Mouse (Mus musculus) heart, adult 8-10 months (tissue): Measurements from ENCODE around the gene Lgals3bp. TPM values are rescaled to one million over a fixed set of nuclear protein-coding genes. Genes with fewer than 3 reads are reported as not detected.
"Not testable (repeated sequence)": the region's sequence is repeated elsewhere in the genome, so short reads cannot be mapped to it uniquely, and the experiment has no call there.

Experiments used
- DNase-seq: peaks from one replicate; pipeline ENCODE4 v3.0.0; 2022; ENCODE audit warnings: low spot score
- total RNA-seq, 4 experiments: library from RNA; stranded (reverse); gene quantifications; 2 replicates each; pipeline ENCODE4 v1.2.4; 2022

Lgals3bp gene
- total RNA-seq, 4 experiments from 2014 or later = 19.7 to 25.8 (median 23.3) TPM

GRCm38 (mm10) chr11:118401195-118401594 is 697 bp downstream of the Lgals3bp start:
- DNase-seq = no peak

GRCm38 (mm10) chr11:118400566-118400936 is 1.3 kb downstream of the Lgals3bp start:
- DNase-seq = peak; percentile 64

GRCm38 (mm10) chr11:118399891-118400565 is 1.9 kb downstream of the Lgals3bp start:
- DNase-seq = no peak

- no peak for DNase-seq
Observed at GRCm38 (mm10) chr11:118397806-118398530, 3.9 kb downstream of the Lgals3bp start.

GRCm38 (mm10) chr11:118394538-118394937 is 7.4 kb downstream of the Lgals3bp start:
- no peak for DNase-seq

GRCm38 (mm10) chr11:118393991-118394390 is 7.9 kb downstream of the Lgals3bp start:
- no peak for DNase-seq

GRCm38 (mm10) chr11:118387816-118388215 is 14.1 kb downstream of the Lgals3bp start:
- DNase-seq = not testable (repeated sequence)

GRCm38 (mm10) chr11:118379251-118380009 is 22.5 kb downstream of the Lgals3bp start:
- peak; percentile 91 for DNase-seq

- no peak for DNase-seq
Observed at GRCm38 (mm10) chr11:118378656-118379055, 23.2 kb downstream of the Lgals3bp start.

- not testable (repeated sequence) for DNase-seq
Observed at GRCm38 (mm10) chr11:118376323-118376722, 25.6 kb downstream of the Lgals3bp start.

GRCm38 (mm10) chr11:118375881-118376280 is 26.0 kb downstream of the Lgals3bp start:
- no peak for DNase-seq

GRCm38 (mm10) chr11:118375461-118375860 is 26.4 kb downstream of the Lgals3bp start:
- no peak for DNase-seq

- DNase-seq = no peak
Observed at GRCm38 (mm10) chr11:118375006-118375405, 26.9 kb downstream of the Lgals3bp start.

- DNase-seq = no peak
Observed at GRCm38 (mm10) chr11:118374506-118374905, 27.4 kb downstream of the Lgals3bp start.

GRCm38 (mm10) chr11:118372641-118373040 is 29.3 kb downstream of the Lgals3bp start:
- DNase-seq = no peak

- DNase-seq = no peak
Observed at GRCm38 (mm10) chr11:118371876-118372275, 30.0 kb downstream of the Lgals3bp start.

GRCm38 (mm10) chr11:118369657-118370056 is 32.2 kb downstream of the Lgals3bp start:
- no peak for DNase-seq

GRCm38 (mm10) chr11:118369251-118369650 is 32.6 kb downstream of the Lgals3bp start:
- DNase-seq = no peak

GRCm38 (mm10) chr11:118368330-118368729 is 33.6 kb downstream of the Lgals3bp start:
- no peak for DNase-seq

GRCm38 (mm10) chr11:118366559-118366958 is 35.3 kb downstream of the Lgals3bp start:
- no peak for DNase-seq

GRCm38 (mm10) chr11:118366108-118366507 is 35.8 kb downstream of the Lgals3bp start:
- DNase-seq = no peak

GRCm38 (mm10) chr11:118365171-118365570 is 36.7 kb downstream of the Lgals3bp start:
- DNase-seq = no peak
